Mouse (Mus musculus): ENCODE results near the gene Mmel1. TPM values are rescaled to one million over a fixed set of nuclear protein-coding genes. Genes with fewer than 3 reads are reported as not detected.

Mmel1 gene
- total RNA-seq, 2 experiments from 2014 or later = not detected

GRCm38 (mm10) chr4:154929088-154929660, 59.8 kb downstream of the Mmel1 start:
- ATAC-seq (replicated peaks; ENCODE audit: poor library complexity, severe bottlenecking) = peak; percentile 80

GRCm38 (mm10) chr4:154933306-154933907, 64.0 kb downstream of the Mmel1 start:
- ATAC-seq (replicated peaks; ENCODE audit: poor library complexity, severe bottlenecking) = no peak

GRCm38 (mm10) chr4:154934800-154935199, 65.4 kb downstream of the Mmel1 start:
- ATAC-seq (replicated peaks; ENCODE audit: poor library complexity, severe bottlenecking) = no peak; the same call in 1 of the 2 replicates

GRCm38 (mm10) chr4:154935788-154936187, 66.4 kb downstream of the Mmel1 start:
- no peak for ATAC-seq (replicated peaks; ENCODE audit: poor library complexity, severe bottlenecking)

DNA sequence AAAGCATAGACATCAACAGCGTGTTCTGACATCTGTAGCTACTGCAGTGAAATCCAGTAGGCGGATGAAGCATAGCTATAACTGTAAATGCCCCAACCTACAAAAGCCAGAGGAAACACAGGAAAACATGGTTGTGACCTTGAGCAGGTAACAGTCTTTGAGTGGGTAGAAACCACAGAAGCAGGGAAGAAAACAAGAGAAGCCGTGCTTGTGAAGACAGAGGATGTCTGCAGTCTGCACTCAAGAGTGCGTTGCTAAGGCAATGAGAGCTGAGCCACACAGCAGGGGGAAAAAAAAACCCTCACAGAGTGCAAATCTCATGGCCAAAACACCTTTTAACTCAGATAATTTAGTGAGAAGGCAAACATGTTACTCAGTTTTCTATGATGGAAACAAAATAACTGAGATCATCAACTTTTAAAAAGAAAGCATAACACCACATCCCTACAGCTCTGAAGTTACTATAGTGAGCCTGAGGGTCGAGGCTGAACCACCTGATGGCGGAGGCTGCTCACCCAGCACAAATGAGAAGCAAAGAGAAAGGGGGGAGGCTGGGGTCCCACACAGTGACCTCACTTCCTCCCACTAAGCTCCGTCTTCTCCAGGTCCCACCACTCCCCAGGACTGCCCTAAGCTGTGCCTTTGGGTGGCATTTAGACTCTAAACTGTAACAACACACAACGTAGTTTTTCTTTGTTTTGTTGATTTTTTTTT, 67.3 kb downstream of the Mmel1 start:
- no peak for ATAC-seq (replicated peaks; ENCODE audit: poor library complexity, severe bottlenecking)

DNA sequence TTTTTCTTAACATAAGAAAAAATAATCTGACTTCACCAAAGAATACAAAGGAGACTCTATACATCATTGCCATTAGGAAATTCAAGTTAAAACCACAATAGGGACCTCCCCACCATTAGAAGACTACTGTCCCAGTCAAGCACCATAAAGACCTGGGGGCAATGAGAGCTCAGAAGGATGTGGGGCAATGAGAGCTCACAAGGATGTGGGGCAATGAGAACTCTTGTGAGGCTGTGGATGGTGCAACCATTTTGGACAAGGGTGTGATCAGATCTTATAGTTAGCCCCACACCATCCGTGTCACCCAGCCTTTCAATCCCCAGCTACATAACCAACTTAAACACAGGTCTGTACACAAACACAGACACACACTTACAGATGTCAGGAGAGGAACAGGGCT, 68.4 kb downstream of the Mmel1 start:
- peak; percentile 86 for ATAC-seq (replicated peaks; ENCODE audit: poor library complexity, severe bottlenecking)

- no peak for ATAC-seq (replicated peaks; ENCODE audit: poor library complexity, severe bottlenecking)
These were observed 70.8 kb downstream of the Mmel1 start for GRCm38 (mm10) chr4:154940156-154940555.

- no peak for ATAC-seq (replicated peaks; ENCODE audit: poor library complexity, severe bottlenecking)
These were observed 72.4 kb downstream of the Mmel1 start for GRCm38 (mm10) chr4:154941831-154942230.

DNA sequence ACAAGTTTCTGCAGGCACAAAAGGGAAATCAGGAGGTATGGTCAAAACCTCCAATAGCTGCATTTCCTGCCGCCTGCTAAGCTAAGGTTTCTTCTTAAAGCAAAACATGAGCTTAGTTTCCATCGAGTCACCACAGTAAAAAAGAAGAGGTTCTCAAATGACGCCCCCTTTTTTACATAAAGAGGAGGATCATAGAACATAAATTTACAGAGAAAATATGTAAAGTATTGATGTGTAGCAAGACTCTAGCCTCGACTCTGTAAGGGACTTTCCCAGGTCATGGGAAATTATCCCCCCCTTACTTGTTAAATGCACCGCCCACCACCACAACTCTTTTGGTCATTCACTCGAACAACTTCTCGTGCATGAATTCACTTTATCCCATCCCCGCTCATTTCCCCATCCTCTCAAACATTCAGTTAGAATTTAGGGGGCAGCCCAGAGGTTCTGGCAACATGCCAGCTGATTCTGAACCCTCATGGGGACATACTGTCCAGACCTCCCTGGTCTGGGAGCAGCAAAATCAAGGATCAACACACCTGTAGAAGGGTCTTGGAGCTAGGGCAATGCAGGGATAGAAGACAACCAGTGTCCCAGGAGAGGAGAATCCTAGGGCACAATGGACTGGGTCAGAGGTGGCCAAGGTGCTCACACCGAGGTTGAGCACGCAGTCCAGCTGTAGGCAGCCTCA, 73.4 kb downstream of the Mmel1 start:
- ATAC-seq (replicated peaks; ENCODE audit: poor library complexity, severe bottlenecking) = no peak

DNA sequence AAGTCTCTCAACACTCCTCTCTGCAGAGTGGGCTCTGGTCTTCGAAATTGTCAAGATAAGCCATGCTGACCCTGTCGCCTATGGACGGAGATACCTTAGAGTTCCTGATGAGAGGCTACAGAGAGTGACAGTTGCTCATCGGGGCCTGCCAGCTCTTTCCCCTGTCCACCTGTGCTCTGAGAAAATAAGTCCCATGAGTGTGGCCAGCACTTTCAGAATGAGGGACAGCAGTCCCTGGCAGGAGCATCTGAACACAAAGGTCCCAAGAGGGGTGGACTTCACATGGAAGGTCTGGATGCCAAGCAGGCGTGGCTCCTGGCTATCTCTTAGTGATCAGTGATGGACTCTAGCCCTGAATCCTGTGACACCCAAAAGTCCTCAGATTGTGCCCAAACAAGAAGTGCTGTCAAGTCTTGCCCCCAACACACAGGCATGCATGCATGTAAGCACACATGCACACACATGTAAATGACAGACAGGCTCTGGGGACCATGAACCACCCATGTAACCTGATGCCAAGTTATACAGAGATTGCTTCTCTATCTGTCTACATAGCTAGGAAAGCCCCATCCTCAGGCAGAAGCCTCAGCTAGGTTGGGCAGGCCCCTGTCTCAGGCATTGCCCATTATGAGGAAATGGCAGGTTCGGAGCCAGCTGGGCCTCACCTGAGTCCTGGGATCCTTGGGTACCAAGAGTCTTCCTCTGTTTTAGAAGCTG, 74.1 kb downstream of the Mmel1 start:
- no peak for ATAC-seq (replicated peaks; ENCODE audit: poor library complexity, severe bottlenecking)

- peak; percentile 92 for ATAC-seq (replicated peaks; ENCODE audit: poor library complexity, severe bottlenecking)
These were observed 74.8 kb downstream of the Mmel1 start for GRCm38 (mm10) chr4:154944121-154944590.

Other genes starting within 250 kb of the Mmel1 start
- gene Prdm16, start 232.7 kb upstream of the Mmel1 start, total RNA-seq (2014; fragmentation: Nextera tagmentation) = 2.5 and 3.7 TPM in 2 replicates
- gene Prdm16, start 232.7 kb upstream of the Mmel1 start, total RNA-seq (2017) = 1.4 and 3.1 TPM in 2 replicates
- gene Actrt2, start 201.7 kb upstream of the Mmel1 start, total RNA-seq (2014; fragmentation: Nextera tagmentation) = not detected in 2 replicates
- gene Actrt2, start 201.7 kb upstream of the Mmel1 start, total RNA-seq (2017) = not detected in 2 replicates
- gene Ttc34, start 32.1 kb upstream of the Mmel1 start, total RNA-seq (2014; fragmentation: Nextera tagmentation) = 0.17 TPM in 1 of 2 replicates, not detected in the other
- not detected in 2 replicates for gene Ttc34, start 32.1 kb upstream of the Mmel1 start, total RNA-seq (2017)
- 6.9 and 8.5 TPM in 2 replicates for gene Fam213b, start 29.6 kb downstream of the Mmel1 start, total RNA-seq (2014; fragmentation: Nextera tagmentation)
- gene Fam213b, start 29.6 kb downstream of the Mmel1 start, total RNA-seq (2017) = 2.9 and 6.7 TPM in 2 replicates
- 85.4 and 110 TPM in 2 replicates for gene Tnfrsf14, start 59.0 kb downstream of the Mmel1 start, total RNA-seq (2014; fragmentation: Nextera tagmentation)
- gene Tnfrsf14, start 59.0 kb downstream of the Mmel1 start, total RNA-seq (2017) = 33.2 and 38.4 TPM in 2 replicates
- gene Hes5, start 91.3 kb downstream of the Mmel1 start, total RNA-seq (2014; fragmentation: Nextera tagmentation) = 0.85 TPM in 1 of 2 replicates, not detected in the other
- 0.52 TPM in 1 of 2 replicates, not detected in the other for gene Hes5, start 91.3 kb downstream of the Mmel1 start, total RNA-seq (2017)
- gene Pank4, start 94.5 kb downstream of the Mmel1 start, total RNA-seq (2014; fragmentation: Nextera tagmentation) = 36.3 and 45.1 TPM in 2 replicates
- 17.3 and 20.8 TPM in 2 replicates for gene Pank4, start 94.5 kb downstream of the Mmel1 start, total RNA-seq (2017)
- gene Plch2, start 187.2 kb downstream of the Mmel1 start, total RNA-seq (2014; fragmentation: Nextera tagmentation) = 0.30 TPM in 1 of 2 replicates, not detected in the other
- not detected in 2 replicates for gene Plch2, start 187.2 kb downstream of the Mmel1 start, total RNA-seq (2017)
- gene Pex10, start 197.4 kb downstream of the Mmel1 start, total RNA-seq (2014; fragmentation: Nextera tagmentation) = 10.5 and 11.0 TPM in 2 replicates
- gene Pex10, start 197.4 kb downstream of the Mmel1 start, total RNA-seq (2017) = 13.4 and 18.6 TPM in 2 replicates
- gene Rer1, start 216.8 kb downstream of the Mmel1 start, total RNA-seq (2014; fragmentation: Nextera tagmentation) = 93.3 and 125 TPM in 2 replicates
- gene Rer1, start 216.8 kb downstream of the Mmel1 start, total RNA-seq (2017) = 106 and 134 TPM in 2 replicates
- gene Morn1, start 217.0 kb downstream of the Mmel1 start, total RNA-seq (2014; fragmentation: Nextera tagmentation) = 0.62 and 1.2 TPM in 2 replicates
- 1.6 and 4.7 TPM in 2 replicates for gene Morn1, start 217.0 kb downstream of the Mmel1 start, total RNA-seq (2017)